Mouse (Mus musculus) kidney, adult 2 months (tissue): ENCODE results near the gene Cyp4f15.

Source experiments
- CTCF ChIP-seq: fragments of 200-500 bp; conservative IDR thresholded peaks from 2 replicates; pipeline ENCODE4 v1.5.1; 2011; ENCODE audit warnings: low read depth, mild to moderate bottlenecking, control low read depth, low read length, moderate library complexity, mixed read lengths; ENCODE audit not compliant: insufficient read depth, insufficient read length
- POLR2A ChIP-seq: fragments of 200-500 bp; IDR thresholded peaks from one replicate; pipeline ENCODE4 v1.6.1; 2011; ENCODE audit warnings: low read depth, low read length, control low read depth

- TF ChIP-seq POLR2A = no peak
- TF ChIP-seq CTCF = no peak
Observed at GRCm38 (mm10) chr17:32673976-32674375, 11.5 kb upstream of the Cyp4f15 start.
